Mouse (Mus musculus) CD4-positive, CD25-positive, alpha-beta regulatory T cell (primary cell): ENCODE data around the gene Tmem179. TPM values are rescaled to one million over a fixed set of nuclear protein-coding genes. Genes with fewer than 3 reads are reported as not detected.

Experiments
- polyA plus RNA-seq: library from polyadenylated mRNA; unstranded; fragments of 100-300 nt; shearing (Covaris generic); gene quantifications from one replicate; pipeline ENCODE4 v1.2.1, GENCODE M21; 2017

Tmem179 gene
- polyA plus RNA-seq, result not detected

DNA sequence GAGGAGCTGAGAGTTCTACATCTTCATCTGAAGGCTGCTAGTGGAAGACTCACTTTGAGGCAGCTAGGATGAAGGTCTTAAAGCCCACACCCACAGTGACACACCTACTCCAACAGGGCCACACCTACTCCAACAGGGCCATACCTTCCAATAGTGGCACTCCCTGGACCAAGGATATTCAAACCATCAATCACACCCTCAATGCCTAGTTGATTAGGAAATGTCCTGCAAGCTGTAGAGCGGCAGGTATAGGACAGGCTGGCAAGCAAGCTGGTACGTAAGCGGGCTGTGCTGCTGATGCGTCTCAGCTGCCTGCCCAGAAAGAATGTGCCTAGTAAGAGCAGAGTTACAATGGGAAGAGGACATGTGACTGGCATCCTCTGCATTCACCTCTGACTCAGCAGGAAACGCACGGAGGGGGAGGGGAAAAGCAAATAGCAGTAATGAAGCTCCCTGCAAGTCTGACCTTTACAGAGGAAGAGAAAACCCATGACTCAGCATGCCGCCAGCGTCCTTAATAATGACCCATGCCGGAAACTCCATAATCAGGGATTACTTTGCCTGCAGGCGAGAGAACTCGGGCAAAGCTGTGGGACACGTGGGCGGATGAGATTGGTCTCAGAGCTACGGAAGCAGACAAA lies at the start of gene Tmem179:
TSS of gene Tmem179 (minus strand) at position 51 of the 641 bp plus-strand sequence.

DNA sequence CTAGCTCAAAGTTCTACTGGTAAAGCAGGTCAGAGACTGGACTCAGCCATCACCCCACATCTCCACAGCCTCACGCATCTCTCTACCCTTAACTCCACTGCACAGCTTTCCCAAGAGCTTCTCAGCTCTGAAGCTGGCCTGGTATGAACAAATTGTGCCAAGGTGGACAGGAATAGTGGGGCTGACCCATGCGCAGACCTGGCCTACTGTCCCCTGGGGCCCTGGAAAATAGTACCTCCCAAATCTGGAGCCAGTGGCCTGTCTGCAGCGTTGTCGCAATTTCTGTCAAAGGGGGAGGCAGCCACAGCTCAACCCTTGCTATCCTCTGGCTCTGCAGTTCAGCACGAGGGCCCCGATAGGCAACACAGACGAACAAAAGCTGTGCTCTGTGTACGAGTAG lies 27.4 kb downstream of the Tmem179 start, which contains the start of gene A530016L24Rik:
TSS of gene A530016L24Rik (plus strand) at position 315 of the 400 bp plus-strand sequence.

Other genes with a start within 250 kb of the Tmem179 start
- not detected for gene A530016L24Rik, start 27.3 kb downstream of the Tmem179 start, polyA plus RNA-seq
- 8.8 TPM for gene Inf2, start 72.0 kb upstream of the Tmem179 start, polyA plus RNA-seq
- gene Adssl1, start 103.3 kb upstream of the Tmem179 start, polyA plus RNA-seq, result 2.9 TPM
- 42.6 TPM for gene Siva1, start 127.9 kb upstream of the Tmem179 start, polyA plus RNA-seq
- gene Akt1, start 158.1 kb upstream of the Tmem179 start, polyA plus RNA-seq, result 184 TPM
- 2.5 TPM for gene Zbtb42, start 162.1 kb upstream of the Tmem179 start, polyA plus RNA-seq
- 7.9 TPM for gene Cep170b, start 203.7 kb upstream of the Tmem179 start, polyA plus RNA-seq
- 2.2 TPM for gene Pld4, start 243.9 kb upstream of the Tmem179 start, polyA plus RNA-seq